Mouse (Mus musculus) hindbrain, postnatal 0 days (tissue): ENCODE results near the gene Gm36028. TPM values are rescaled to one million over a fixed set of nuclear protein-coding genes. Genes with fewer than 3 reads are reported as not detected.

Experiments
- ATAC-seq: fragments of 200-750 bp; cut with Nextera tagmentation; 2 replicates; pipeline ENCODE4 v1.8.0; 2017; ENCODE audit warnings: mild to moderate bottlenecking, moderate TSS enrichment, moderate library complexity
- DNase-seq: peaks from one replicate; pipeline ENCODE4 v3.0.0-alpha.2; 2015; ENCODE audit warnings: low spot score
- H3K27ac ChIP-seq: fragments of 300-500 bp; sonication (generic); 2 replicates; pipeline ENCODE4 v1.5.1; 2014; ENCODE audit warnings: mild to moderate bottlenecking
- H3K27me3 ChIP-seq: fragments of 300-500 bp; sonication (generic); 2 replicates; pipeline ENCODE4 v1.6.1; 2014; ENCODE audit warnings: low read length, mixed read lengths; ENCODE audit not compliant: insufficient read depth
- H3K36me3 ChIP-seq: fragments of 300-500 bp; sonication (generic); 2 replicates; pipeline ENCODE4 v1.6.1; 2014; ENCODE audit warnings: low read length, mixed read lengths; ENCODE audit not compliant: insufficient read depth
- H3K4me1 ChIP-seq: fragments of 300-500 bp; sonication (generic); 2 replicates; pipeline ENCODE4 v1.6.1; 2014; ENCODE audit warnings: antibody characterized with exemption, low read length, mixed read lengths; ENCODE audit not compliant: insufficient read depth
- H3K4me2 ChIP-seq: fragments of 300-500 bp; sonication (generic); 2 replicates; pipeline ENCODE4 v1.6.1; 2014; ENCODE audit warnings: low read depth, mild to moderate bottlenecking, low read length, moderate library complexity, mixed read lengths
- H3K4me3 ChIP-seq: fragments of 300-500 bp; sonication (generic); 2 replicates; pipeline ENCODE4 v1.5.1; 2014; ENCODE audit warnings: low read length
- H3K9ac ChIP-seq: fragments of 300-500 bp; sonication (generic); replicated peaks from 2 replicates; pipeline ENCODE4 v1.6.1; 2014; ENCODE audit warnings: mild to moderate bottlenecking, low read length, moderate library complexity, mixed read lengths
- H3K9me3 ChIP-seq: fragments of 300-500 bp; sonication (generic); 2 replicates; pipeline ENCODE4 v1.6.1; 2016; ENCODE audit warnings: low read length, mixed read lengths
- CTCF ChIP-seq: IDR thresholded peaks from 2 replicates; pipeline ENCODE4 v1.5.1; 2016; ENCODE audit warnings: antibody characterized with exemption, control low read depth, low read depth
- WGBS: fragments of 180-500 bp; shearing (Covaris S2); extraction: QIAGEN DNeasy Blood & Tissue Kit; methylation state at CpG from one replicate; pipeline ENCODE4 v1.1.7; 2014; 5-methylcytosine and 5-hydroxymethylcytosine counted together
- polyA plus RNA-seq: library from polyadenylated mRNA; unstranded; fragments of >200 nt; fragmentation: Nextera tagmentation; extraction: Ambion mirVana; gene quantifications from 2 replicates; pipeline ENCODE4 v1.2.1, GENCODE M21; 2015
- total RNA-seq: library from RNA; depleted of rRNA; stranded (reverse); fragments of >200 nt; gene quantifications from 2 replicates; pipeline ENCODE4 v1.2.3, GENCODE M21; 2014

Gm36028 gene
- total and polyA plus RNA-seq, 2 experiments from 2014 or later = 0.18 TPM; not detected in 1

DNA sequence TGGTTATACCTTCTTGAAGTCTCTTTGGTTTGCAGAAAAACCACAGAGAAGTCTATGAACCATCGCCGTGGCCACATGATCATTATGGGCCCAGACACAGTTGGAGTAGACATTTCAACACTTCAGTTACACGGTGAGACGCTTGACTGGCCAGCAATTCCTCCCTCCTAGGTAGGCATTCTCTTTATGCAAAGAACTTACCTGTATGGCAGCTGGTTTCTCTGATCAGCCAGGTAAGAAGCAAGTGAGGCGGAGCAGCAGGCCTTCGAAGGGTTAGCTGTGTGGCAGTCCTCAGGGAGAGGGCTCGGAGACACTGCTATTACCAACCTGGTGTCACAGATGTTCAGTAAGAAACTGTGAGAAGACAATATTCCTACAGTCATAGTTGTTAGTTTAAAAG, 733 bp downstream of the Gm36028 start:
- 79% methylated on average over 7 of the region's 7 CpGs for WGBS
- TF ChIP-seq CTCF = no peak
- no peak for DNase-seq

DNA sequence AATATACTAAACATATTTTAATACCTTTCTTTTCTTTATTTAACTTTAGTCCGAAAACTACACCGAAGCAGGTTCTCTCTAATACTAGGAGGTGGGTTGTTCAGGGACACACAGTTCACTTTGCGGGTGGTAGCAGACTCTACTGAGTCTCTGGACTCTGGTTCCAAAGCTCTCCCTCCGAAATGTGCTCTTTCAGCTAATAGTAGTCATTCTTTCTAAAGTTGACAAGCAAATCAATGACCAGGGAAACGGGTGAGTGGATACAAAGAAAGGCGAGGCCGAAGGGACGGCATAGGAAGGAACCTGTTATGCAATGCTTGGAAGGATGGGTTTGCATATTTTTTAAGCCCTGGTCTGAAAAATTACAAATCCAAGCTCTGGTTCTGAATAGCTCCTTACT, 3.5 kb downstream of the Gm36028 start:
- Histone ChIP-seq H3K9ac (no peak overlapping the region), H3K9me3 (no peaks in the 10 kb centered on the region), H3K27me3 (no peaks in the 10 kb centered on the region), H3K4me1 (no peaks in the 10 kb centered on the region), H3K36me3 (no peaks in the 10 kb centered on the region), H3K4me3 (no peak overlapping the region), H3K27ac (no peak overlapping the region), H3K4me2 (no peak overlapping the region)
- DNase-seq (no peak), ATAC-seq (no peak)
- TF ChIP-seq CTCF = no peak
- 48% methylated on average over 8 of the region's 8 CpGs for WGBS

More for the DNA sequence above, 733 bp downstream of the Gm36028 start:
- ATAC-seq = no peak
- Histone ChIP-seq H3K9me3 (no peaks in the 10 kb centered on the region), H3K36me3 (no peaks in the 10 kb centered on the region), H3K4me3 (no peak overlapping the region), H3K4me1 (no peaks in the 10 kb centered on the region), H3K27ac (no peak overlapping the region), H3K4me2 (no peak overlapping the region), H3K9ac (no peak overlapping the region), H3K27me3 (no peaks in the 10 kb centered on the region)

DNA sequence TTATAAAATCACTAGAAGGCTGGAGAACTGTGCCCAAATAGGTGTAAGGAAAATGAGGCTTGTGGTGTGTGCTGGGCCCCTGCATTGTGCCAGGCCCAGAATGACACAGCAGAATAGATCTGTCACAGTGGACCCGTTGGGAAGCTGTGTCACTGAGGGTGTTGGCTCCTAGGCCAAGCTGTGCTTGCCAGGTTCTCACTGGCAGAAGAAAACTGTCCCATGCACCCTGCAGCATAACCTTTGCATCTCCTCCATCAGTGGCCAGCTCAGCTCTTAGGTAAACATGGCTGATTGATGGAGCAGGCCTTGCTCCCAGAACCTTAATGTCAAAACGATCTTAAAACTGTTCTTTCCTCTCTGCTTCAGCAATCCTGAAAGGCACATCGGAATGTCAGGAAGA, 4.6 kb downstream of the Gm36028 start:
- H3K4me2 ChIP-seq = no peak overlapping the region
- DNase-seq (no peak), ATAC-seq (no peak)
- no peaks in the 10 kb centered on the region for H3K9me3 ChIP-seq
- TF ChIP-seq CTCF = no peak
- no peaks in the 10 kb centered on the region for H3K36me3 ChIP-seq
- no peak overlapping the region for H3K9ac ChIP-seq
- H3K4me1 ChIP-seq = no peaks in the 10 kb centered on the region
- no peaks in the 10 kb centered on the region for H3K27me3 ChIP-seq
- 61% methylated on average over 3 of the region's 3 CpGs for WGBS
- no peak overlapping the region for H3K27ac ChIP-seq
- H3K4me3 ChIP-seq = no peak overlapping the region

DNA sequence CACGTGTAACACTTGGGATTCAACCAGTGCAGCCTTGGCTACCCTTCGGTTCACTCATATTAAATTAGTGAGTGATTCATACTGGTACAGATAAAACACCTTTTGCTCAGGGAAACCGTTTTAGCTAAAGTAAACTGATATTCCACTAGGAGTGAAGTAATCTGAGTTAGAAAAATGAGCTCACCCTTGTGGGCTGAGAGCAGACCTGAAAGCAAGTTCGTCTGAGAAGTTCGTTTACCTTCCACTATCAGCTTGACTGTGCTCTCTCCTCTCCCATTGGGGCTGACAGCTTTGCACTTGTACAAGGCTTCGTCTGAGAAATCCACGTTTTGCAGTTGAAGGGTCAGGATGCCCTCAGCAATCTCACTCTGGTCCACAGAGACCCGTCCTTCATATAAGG, 5.4 kb downstream of the Gm36028 start:
- Histone ChIP-seq H3K27ac (no peak overlapping the region), H3K36me3 (no peaks in the 10 kb centered on the region), H3K9me3 (no peaks in the 10 kb centered on the region), H3K4me1 (no peaks in the 10 kb centered on the region), H3K9ac (no peak overlapping the region), H3K4me3 (no peak overlapping the region), H3K27me3 (no peaks in the 10 kb centered on the region), H3K4me2 (no peak overlapping the region)
- DNase-seq (no peak), ATAC-seq (no peak)
- 80% methylated on average over 8 of the region's 8 CpGs for WGBS
- no peak for TF ChIP-seq CTCF

DNA sequence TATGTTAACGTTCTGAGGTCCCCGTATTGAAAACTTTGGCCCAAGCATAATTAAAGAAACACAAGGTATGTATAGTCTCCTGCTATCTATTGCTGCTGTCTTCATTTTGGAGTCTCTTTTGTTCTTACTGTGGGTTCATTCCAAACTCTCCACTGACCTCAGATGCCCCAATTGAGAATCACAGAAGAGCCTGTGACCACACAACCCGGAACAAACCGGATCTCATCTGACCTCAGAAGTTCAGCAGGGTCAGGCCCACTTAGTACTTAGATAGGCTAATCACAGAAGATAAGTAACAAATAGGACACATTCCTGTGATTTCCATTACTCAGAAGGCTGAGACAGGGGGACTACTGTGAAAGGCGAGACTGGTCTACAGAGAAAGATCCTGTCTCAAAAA, 6.4 kb downstream of the Gm36028 start:
- H3K9me3 ChIP-seq = no peaks in the 10 kb centered on the region
- H3K27me3 ChIP-seq = no peaks in the 10 kb centered on the region
- H3K9ac ChIP-seq = no peak overlapping the region
- no peak for ATAC-seq
- H3K4me3 ChIP-seq = no peak overlapping the region
- 78% methylated on average over 5 of the region's 5 CpGs for WGBS
- H3K4me1 ChIP-seq = no peaks in the 10 kb centered on the region
- no peak overlapping the region for H3K27ac ChIP-seq
- no peaks in the 10 kb centered on the region for H3K36me3 ChIP-seq
- DNase-seq = no peak
- TF ChIP-seq CTCF = no peak
- no peak overlapping the region for H3K4me2 ChIP-seq

DNA sequence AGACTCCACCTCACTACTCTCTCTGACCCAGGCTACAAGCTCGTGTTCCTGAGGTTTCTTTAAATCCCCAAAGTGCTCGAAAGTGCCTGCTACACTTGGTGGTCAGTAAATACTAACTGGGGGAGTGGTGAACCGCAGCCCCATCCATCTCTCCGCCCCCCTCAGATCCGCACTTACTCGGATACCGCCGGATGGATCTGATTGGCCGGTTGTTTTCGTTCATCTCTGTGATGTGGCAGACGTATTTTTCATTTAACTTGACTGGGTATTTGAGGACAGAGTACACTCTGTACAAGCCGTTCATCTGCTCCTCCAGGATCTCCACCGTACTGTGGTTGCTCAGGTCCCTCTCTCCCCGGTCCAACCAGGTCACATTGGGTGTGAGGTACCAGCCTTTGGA, 6.9 kb downstream of the Gm36028 start:
- Histone ChIP-seq H3K36me3 (no peaks in the 10 kb centered on the region), H3K4me3 (no peak overlapping the region), H3K4me2 (no peak overlapping the region), H3K9ac (no peak overlapping the region), H3K9me3 (no peaks in the 10 kb centered on the region), H3K27ac (no peak overlapping the region), H3K4me1 (no peaks in the 10 kb centered on the region), H3K27me3 (no peaks in the 10 kb centered on the region)
- no peak for TF ChIP-seq CTCF
- ATAC-seq (no peak), DNase-seq (no peak)
- 77% methylated on average over 14 of the region's 14 CpGs for WGBS

DNA sequence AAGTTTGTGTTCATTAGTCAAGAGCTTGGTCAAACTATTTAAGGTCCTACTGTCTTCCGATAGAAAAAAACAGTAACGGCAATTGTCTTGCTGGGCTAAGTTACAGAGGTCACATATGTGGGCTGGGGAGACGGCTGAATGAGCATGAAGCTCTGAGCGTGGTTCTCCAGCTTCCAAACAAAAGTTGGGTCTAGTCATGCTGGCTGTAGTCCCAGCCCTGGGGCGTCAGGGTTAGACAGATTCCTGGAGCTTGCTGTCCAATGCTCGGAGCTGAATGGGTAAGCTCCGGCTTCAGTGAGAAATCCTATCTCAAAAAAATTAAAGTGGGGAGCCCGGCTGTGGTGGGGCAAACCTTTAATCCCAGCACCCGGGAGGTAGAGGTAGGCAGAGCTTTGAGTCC, 7.7 kb downstream of the Gm36028 start:
- no peaks in the 10 kb centered on the region for H3K9me3 ChIP-seq
- no peaks in the 10 kb centered on the region for H3K36me3 ChIP-seq
- TF ChIP-seq CTCF = no peak
- H3K4me3 ChIP-seq = no peak overlapping the region
- WGBS = 45% methylated on average over 9 of the region's 9 CpGs
- no peak overlapping the region for H3K27ac ChIP-seq
- H3K9ac ChIP-seq = no peak overlapping the region
- no peaks in the 10 kb centered on the region for H3K27me3 ChIP-seq
- no peaks in the 10 kb centered on the region for H3K4me1 ChIP-seq
- ATAC-seq (no peak), DNase-seq (peak; percentile 41)
- H3K4me2 ChIP-seq = no peak overlapping the region
